Mouse (Mus musculus): ENCODE data around the gene Cacna2d2.

GRCm38 (mm10) chr9:107572327-107572662 is 172.9 kb downstream of the Cacna2d2 start:
- TF ChIP-seq CTCF (conservative IDR thresholded peaks at IDR 0.05; ENCODE audit: low read length) (no peak), POU5F1 (IDR thresholded peaks at IDR 0.05; ENCODE audit: borderline replicate concordance, low read length) (no peak), NANOG (IDR thresholded peaks at IDR 0.05; ENCODE audit: borderline replicate concordance, low read length) (no peak)
